Mouse (Mus musculus) lung, adult 2 months (tissue): ENCODE results near the gene Mrpl17.

Source experiments
- CTCF ChIP-seq: fragments of 200-500 bp; IDR thresholded peaks from 2 replicates; pipeline ENCODE4 v1.5.1; 2011; ENCODE audit warnings: mild to moderate bottlenecking, low read length, control low read depth; ENCODE audit not compliant: insufficient read depth
- POLR2A ChIP-seq: fragments of 200-500 bp; IDR thresholded peaks from 2 replicates; pipeline ENCODE4 v1.6.1; 2011; ENCODE audit warnings: low read depth, mild to moderate bottlenecking, control low read depth, low read length, borderline replicate concordance; ENCODE audit errors: extremely low read depth

- TF ChIP-seq CTCF (no peak), POLR2A (no peak)
Measured at GRCm38 (mm10) chr7:105773041-105773440, 37.9 kb downstream of the Mrpl17 start.
